Mouse (Mus musculus): Measurements from ENCODE around the gene Sart1. TPM values are rescaled to one million over a fixed set of nuclear protein-coding genes. Genes with fewer than 3 reads are reported as not detected.
"Not testable (repeated sequence)": the region's sequence is repeated elsewhere in the genome, so short reads cannot be mapped to it uniquely, and the experiment has no call there.

Sart1 gene
- polyA plus RNA-seq, 1 experiment from 2014 or later = 23.8 TPM

GRCm38 (mm10) chr19:5408057-5409001 is 19.8 kb upstream of the Sart1 start:
- H3K4me1 ChIP-seq (ENCODE audit: control insufficient read depth, low read depth, low read length) = peaks cover 19% of the 10 kb centered on the region
- peak overlapping the region; percentile 96 for H3K27ac ChIP-seq (ENCODE audit: low read length)
- peak overlapping the region; percentile 76 for H3K4me2 ChIP-seq (ENCODE audit: low read depth, low read length)
- no peak for ATAC-seq (ENCODE audit: low read depth)
- peak overlapping the region; percentile 69 for H3K4me3 ChIP-seq (ENCODE audit: low read depth, low read length)
- H3K9ac ChIP-seq (ENCODE audit: low read depth, low read length) = peak overlapping the region; percentile 82
- H3K36me3 ChIP-seq (ENCODE audit: control insufficient read depth, insufficient read depth) = no peaks in the 10 kb centered on the region
- H3K9me3 ChIP-seq (replicated peaks; ENCODE audit: control insufficient read depth, low read length) = no peaks in the 10 kb centered on the region
- no peaks in the 10 kb centered on the region for H3K27me3 ChIP-seq (ENCODE audit: control insufficient read depth, insufficient read depth, low read depth, low read length)
- WGBS (ENCODE audit: insufficient replicate concordance) = 71% methylated on average over 13 of the region's 13 CpGs

- Histone ChIP-seq H3K27ac (ENCODE audit: low read length) (peak overlapping the region; percentile 96), H3K9ac (ENCODE audit: low read depth, low read length) (peak overlapping the region; percentile 82), H3K4me2 (ENCODE audit: low read depth, low read length) (peak overlapping the region; percentile 76), H3K36me3 (ENCODE audit: control insufficient read depth, insufficient read depth) (no peaks in the 10 kb centered on the region), H3K9me3 (replicated peaks; ENCODE audit: control insufficient read depth, low read length) (no peaks in the 10 kb centered on the region), H3K27me3 (ENCODE audit: control insufficient read depth, insufficient read depth, low read depth, low read length) (no peaks in the 10 kb centered on the region), H3K4me3 (ENCODE audit: low read depth, low read length) (peak overlapping the region; percentile 69), H3K4me1 (ENCODE audit: control insufficient read depth, low read depth, low read length) (peaks cover 19% of the 10 kb centered on the region)
- WGBS (ENCODE audit: insufficient replicate concordance) = 8% methylated on average over 7 of the region's 7 CpGs
- ATAC-seq (ENCODE audit: low read depth) = peak; percentile 77
Measured at GRCm38 (mm10) chr19:5407133-5407532, 18.6 kb upstream of the Sart1 start.

GRCm38 (mm10) chr19:5406531-5407126 is 18.1 kb upstream of the Sart1 start:
- H3K9me3 ChIP-seq (replicated peaks; ENCODE audit: control insufficient read depth, low read length); H3K27me3 ChIP-seq (ENCODE audit: control insufficient read depth, insufficient read depth, low read depth, low read length); H3K36me3 ChIP-seq (ENCODE audit: control insufficient read depth, insufficient read depth): not testable (repeated sequence)
- Histone ChIP-seq H3K9ac (ENCODE audit: low read depth, low read length) (peak overlapping the region; percentile 82), H3K4me1 (ENCODE audit: control insufficient read depth, low read depth, low read length) (peaks cover 19% of the 10 kb centered on the region), H3K4me3 (ENCODE audit: low read depth, low read length) (peak overlapping the region; percentile 69), H3K27ac (ENCODE audit: low read length) (peak overlapping the region; percentile 96), H3K4me2 (ENCODE audit: low read depth, low read length) (peak overlapping the region; percentile 76)
- peak; percentile 81 for ATAC-seq (ENCODE audit: low read depth)
- 7% methylated on average over 21 of the region's 25 CpGs for WGBS (ENCODE audit: insufficient replicate concordance)

GRCm38 (mm10) chr19:5405924-5406323 is 17.4 kb upstream of the Sart1 start:
- WGBS (ENCODE audit: insufficient replicate concordance) = 14% methylated on average over 7 of the region's 7 CpGs
- Histone ChIP-seq H3K36me3 (ENCODE audit: control insufficient read depth, insufficient read depth) (no peaks in the 10 kb centered on the region), H3K4me3 (ENCODE audit: low read depth, low read length) (peak overlapping the region; percentile 65), H3K4me1 (ENCODE audit: control insufficient read depth, low read depth, low read length) (peaks cover 19% of the 10 kb centered on the region), H3K9me3 (replicated peaks; ENCODE audit: control insufficient read depth, low read length) (no peaks in the 10 kb centered on the region), H3K27ac (ENCODE audit: low read length) (peak overlapping the region; percentile 84), H3K27me3 (ENCODE audit: control insufficient read depth, insufficient read depth, low read depth, low read length) (no peaks in the 10 kb centered on the region), H3K9ac (ENCODE audit: low read depth, low read length) (peak overlapping the region; percentile 68), H3K4me2 (ENCODE audit: low read depth, low read length) (peak overlapping the region; percentile 75)
- no peak for ATAC-seq (ENCODE audit: low read depth)

GRCm38 (mm10) chr19:5402293-5402692 is 13.8 kb upstream of the Sart1 start, which contains the start of gene Tsga10ip:
Gene Tsga10ip (minus strand): TSS chr19:5402526.
- Histone ChIP-seq H3K9ac (ENCODE audit: low read depth, low read length) (no peak within 1 kb of the TSS), H3K36me3 (ENCODE audit: control insufficient read depth, insufficient read depth) (no peaks in the 10 kb centered on the region), H3K4me1 (ENCODE audit: control insufficient read depth, low read depth, low read length) (peaks cover 7% of the 10 kb centered on the region), H3K27me3 (ENCODE audit: control insufficient read depth, insufficient read depth, low read depth, low read length) (no peaks in the 10 kb centered on the region), H3K4me3 (ENCODE audit: low read depth, low read length) (no peak within 1 kb of the TSS), H3K27ac (ENCODE audit: low read length) (no peak within 1 kb of the TSS), H3K4me2 (ENCODE audit: low read depth, low read length) (no peak within 1 kb of the TSS), H3K9me3 (replicated peaks; ENCODE audit: control insufficient read depth, low read length) (no peaks in the 10 kb centered on the region)
- WGBS (ENCODE audit: insufficient replicate concordance) = 74% methylated on average over 8 of the region's 8 CpGs
- ATAC-seq (ENCODE audit: low read depth) = no peak

GRCm38 (mm10) chr19:5401073-5401472 is 12.6 kb upstream of the Sart1 start:
- WGBS (ENCODE audit: insufficient replicate concordance) = 50% methylated on average over 4 of the region's 4 CpGs
- not testable (repeated sequence) for H3K27me3 ChIP-seq (ENCODE audit: control insufficient read depth, insufficient read depth, low read depth, low read length); H3K9me3 ChIP-seq (replicated peaks; ENCODE audit: control insufficient read depth, low read length); H3K27ac ChIP-seq (ENCODE audit: low read length); H3K4me1 ChIP-seq (ENCODE audit: control insufficient read depth, low read depth, low read length); H3K4me2 ChIP-seq (ENCODE audit: low read depth, low read length); H3K36me3 ChIP-seq (ENCODE audit: control insufficient read depth, insufficient read depth); H3K9ac ChIP-seq (ENCODE audit: low read depth, low read length); H3K4me3 ChIP-seq (ENCODE audit: low read depth, low read length); ATAC-seq (ENCODE audit: low read depth)

GRCm38 (mm10) chr19:5395371-5395770 is 6.9 kb upstream of the Sart1 start:
- Histone ChIP-seq H3K27me3 (ENCODE audit: control insufficient read depth, insufficient read depth, low read depth, low read length) (no peaks in the 10 kb centered on the region), H3K9me3 (replicated peaks; ENCODE audit: control insufficient read depth, low read length) (no peaks in the 10 kb centered on the region), H3K36me3 (ENCODE audit: control insufficient read depth, insufficient read depth) (no peaks in the 10 kb centered on the region), H3K4me1 (ENCODE audit: control insufficient read depth, low read depth, low read length) (peaks cover 2% of the 10 kb centered on the region; the same call in 1 of the 2 replicates), H3K27ac (ENCODE audit: low read length) (no peak overlapping the region), H3K4me2 (ENCODE audit: low read depth, low read length) (no peak overlapping the region), H3K4me3 (ENCODE audit: low read depth, low read length) (no peak overlapping the region), H3K9ac (ENCODE audit: low read depth, low read length) (no peak overlapping the region)
- no peak for ATAC-seq (ENCODE audit: low read depth)
- 66% methylated on average over 4 of the region's 4 CpGs for WGBS (ENCODE audit: insufficient replicate concordance)

GRCm38 (mm10) chr19:5394168-5394567 is 5.7 kb upstream of the Sart1 start:
- Histone ChIP-seq H3K9me3 (replicated peaks; ENCODE audit: control insufficient read depth, low read length) (no peaks in the 10 kb centered on the region), H3K9ac (ENCODE audit: low read depth, low read length) (no peak overlapping the region), H3K4me2 (ENCODE audit: low read depth, low read length) (no peak overlapping the region), H3K36me3 (ENCODE audit: control insufficient read depth, insufficient read depth) (no peaks in the 10 kb centered on the region), H3K27ac (ENCODE audit: low read length) (no peak overlapping the region), H3K4me3 (ENCODE audit: low read depth, low read length) (no peak overlapping the region), H3K27me3 (ENCODE audit: control insufficient read depth, insufficient read depth, low read depth, low read length) (no peaks in the 10 kb centered on the region), H3K4me1 (ENCODE audit: control insufficient read depth, low read depth, low read length) (peaks cover 14% of the 10 kb centered on the region)
- no peak for ATAC-seq (ENCODE audit: low read depth)
- WGBS (ENCODE audit: insufficient replicate concordance) = 65% methylated on average over 10 of the region's 10 CpGs

- Histone ChIP-seq H3K4me3 (ENCODE audit: low read depth, low read length) (no peak overlapping the region), H3K4me2 (ENCODE audit: low read depth, low read length) (no peak overlapping the region), H3K36me3 (ENCODE audit: control insufficient read depth, insufficient read depth) (no peaks in the 10 kb centered on the region), H3K27ac (ENCODE audit: low read length) (no peak overlapping the region), H3K27me3 (ENCODE audit: control insufficient read depth, insufficient read depth, low read depth, low read length) (no peaks in the 10 kb centered on the region), H3K9me3 (replicated peaks; ENCODE audit: control insufficient read depth, low read length) (no peaks in the 10 kb centered on the region), H3K4me1 (ENCODE audit: control insufficient read depth, low read depth, low read length) (peaks cover 15% of the 10 kb centered on the region), H3K9ac (ENCODE audit: low read depth, low read length) (no peak overlapping the region)
- WGBS (ENCODE audit: insufficient replicate concordance) = 57% methylated on average over 4 of the region's 4 CpGs
- ATAC-seq (ENCODE audit: low read depth) = no peak
Measured at GRCm38 (mm10) chr19:5392892-5393291, 4.4 kb upstream of the Sart1 start.

Measured in liver, embryonic 16.5 days (tissue).